Mouse (Mus musculus): ENCODE results near the gene Hap1. TPM values are rescaled to one million over a fixed set of nuclear protein-coding genes. Genes with fewer than 3 reads are reported as not detected.
A peak's percentile ranks its signal among the peaks of the same experiment; 100 is the strongest.
"Not testable (repeated sequence)": the region's sequence is repeated elsewhere in the genome, so short reads cannot be mapped to it uniquely, and the experiment has no call there.

Gene Hap1
- polyA plus RNA-seq, 1 experiment from 2014 or later, result 440 TPM

DNA sequence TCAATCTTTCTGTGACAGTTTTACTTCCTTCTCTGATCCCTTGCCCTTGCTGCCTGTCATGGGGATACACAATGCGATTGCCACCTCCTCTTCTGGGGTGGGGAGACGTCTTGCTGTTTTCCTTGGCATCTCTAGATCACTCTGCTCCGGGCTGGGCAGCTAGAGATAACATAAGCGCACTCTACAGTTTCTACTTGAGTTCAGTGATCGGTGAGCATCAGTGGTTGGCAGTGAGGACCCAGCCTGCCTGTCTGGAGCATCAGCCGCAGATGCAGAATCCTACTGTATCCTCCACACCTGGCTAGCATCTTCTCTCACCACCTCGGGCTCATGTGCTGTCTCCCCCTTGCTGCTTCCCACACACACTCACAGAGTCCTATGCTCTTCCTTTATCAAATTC lies 13.2 kb upstream of the Hap1 start:
- Histone ChIP-seq H3K4me1 (ENCODE audit: control insufficient read depth, insufficient read depth, low read length) (no peaks in the 10 kb centered on the region; the same call in 1 of the 2 replicates), H3K4me2 (ENCODE audit: low read length) (no peak overlapping the region), H3K9ac (ENCODE audit: low read depth, low read length) (no peak overlapping the region), H3K27ac (ENCODE audit: low read length) (no peak overlapping the region), H3K27me3 (ENCODE audit: control insufficient read depth, insufficient read depth, low read depth, low read length) (no peaks in the 10 kb centered on the region), H3K9me3 (replicated peaks; ENCODE audit: control insufficient read depth, low read length, poor library complexity, severe bottlenecking) (no peaks in the 10 kb centered on the region), H3K4me3 (ENCODE audit: low read depth, low read length) (no peak overlapping the region), H3K36me3 (ENCODE audit: control insufficient read depth, insufficient read depth, low read length) (peaks cover 32% of the 10 kb centered on the region)
- WGBS, result 91% methylated on average over 7 of the region's 7 CpGs
- no peak for ATAC-seq

DNA sequence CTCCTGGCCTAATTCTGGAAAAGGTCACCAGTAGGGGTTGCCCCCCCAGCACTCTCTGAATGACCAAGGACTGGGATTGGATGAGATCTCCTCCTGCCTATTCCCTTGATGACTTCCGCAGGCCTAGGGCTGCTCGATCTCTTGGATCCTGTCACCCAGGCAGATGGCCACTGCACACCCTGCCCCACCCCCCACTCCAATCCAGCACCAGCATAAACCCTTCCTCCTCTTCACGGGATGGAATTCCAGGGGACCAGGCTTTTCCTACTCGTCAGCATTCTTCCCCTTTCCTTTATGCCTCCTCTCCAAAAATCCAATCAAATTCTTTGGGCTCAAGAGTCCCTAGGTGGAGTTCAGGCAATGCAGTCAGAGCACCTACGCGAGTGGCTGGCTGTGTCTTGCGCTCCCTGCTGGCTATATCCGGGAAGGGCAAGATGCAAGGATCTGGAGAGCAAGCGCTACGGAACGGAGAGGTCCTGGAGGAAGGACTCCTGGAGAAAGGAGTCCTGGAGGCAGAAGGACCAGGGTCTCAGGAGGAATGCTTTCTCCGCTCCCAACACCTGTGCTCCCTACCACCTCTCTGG lies 7.1 kb upstream of the Hap1 start:
- no peaks in the 10 kb centered on the region for H3K9me3 ChIP-seq (replicated peaks; ENCODE audit: control insufficient read depth, low read length, poor library complexity, severe bottlenecking)
- 0 out of 2 replicates have a peak overlapping the region, but pooled peaks have one; percentile 35 for H3K27ac ChIP-seq (ENCODE audit: low read length)
- 0 out of 2 replicates have a peak, but pooled peaks cover 5% of the 10 kb centered on the region for H3K27me3 ChIP-seq (ENCODE audit: control insufficient read depth, insufficient read depth, low read depth, low read length)
- peaks cover 2% of the 10 kb centered on the region; the same call in 1 of the 2 replicates for H3K4me1 ChIP-seq (ENCODE audit: control insufficient read depth, insufficient read depth, low read length)
- 20% methylated on average over 12 of the region's 12 CpGs for WGBS
- no peak overlapping the region for H3K4me3 ChIP-seq (ENCODE audit: low read depth, low read length)
- no peak overlapping the region for H3K9ac ChIP-seq (ENCODE audit: low read depth, low read length)
- H3K36me3 ChIP-seq (ENCODE audit: control insufficient read depth, insufficient read depth, low read length), result no peaks in the 10 kb centered on the region
- no peak overlapping the region for H3K4me2 ChIP-seq (ENCODE audit: low read length)
- no peak; the same call in 1 of the 2 replicates for ATAC-seq

DNA sequence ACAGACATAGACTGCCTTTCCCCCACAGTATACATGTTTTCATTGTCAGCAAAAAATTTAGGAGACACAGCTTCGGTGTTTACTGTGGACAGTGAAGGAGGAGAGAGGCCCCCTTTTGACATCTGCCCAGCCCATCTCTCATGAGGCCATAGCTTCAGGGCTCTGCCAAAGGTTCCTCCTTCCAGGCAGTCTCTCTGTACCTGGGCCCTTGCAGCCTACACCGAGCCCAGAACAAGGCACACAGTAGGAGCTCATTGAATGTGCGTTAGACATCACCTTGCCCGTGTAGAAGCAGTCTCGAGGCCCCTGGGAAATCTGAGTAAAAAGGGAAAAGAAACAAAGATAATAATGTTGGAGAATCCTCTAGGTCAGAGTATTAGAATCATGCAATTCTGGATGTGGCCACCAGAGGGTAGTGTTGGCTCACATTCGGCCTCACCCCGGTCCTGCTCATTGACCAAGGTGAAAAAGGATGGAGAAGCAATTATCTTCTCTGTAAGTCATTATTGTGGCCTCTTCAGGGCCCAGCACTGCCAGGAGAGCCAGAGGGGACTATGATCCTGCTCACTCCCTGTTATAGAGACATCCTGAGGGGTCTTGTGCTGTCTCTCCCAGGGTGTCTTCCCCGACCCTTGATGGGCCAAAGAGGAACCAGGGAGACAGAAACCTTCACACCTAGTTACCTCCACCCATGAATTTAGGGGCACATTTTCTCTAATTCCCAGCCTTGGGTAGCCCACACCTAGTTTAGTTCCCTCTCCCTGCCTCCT lies 6.5 kb upstream of the Hap1 start:
- peak; percentile 46; the same call in 1 of the 2 replicates for ATAC-seq
- 0 out of 2 replicates have a peak, but pooled peaks cover 5% of the 10 kb centered on the region for H3K27me3 ChIP-seq (ENCODE audit: control insufficient read depth, insufficient read depth, low read depth, low read length)
- no peaks in the 10 kb centered on the region for H3K36me3 ChIP-seq (ENCODE audit: control insufficient read depth, insufficient read depth, low read length)
- 10% methylated on average over 8 of the region's 8 CpGs for WGBS
- H3K9ac ChIP-seq (ENCODE audit: low read depth, low read length), result peak overlapping the region; percentile 20; the same call in 1 of the 2 replicates
- peaks cover 2% of the 10 kb centered on the region; the same call in 1 of the 2 replicates for H3K4me1 ChIP-seq (ENCODE audit: control insufficient read depth, insufficient read depth, low read length)
- H3K9me3 ChIP-seq (replicated peaks; ENCODE audit: control insufficient read depth, low read length, poor library complexity, severe bottlenecking), result no peaks in the 10 kb centered on the region
- no peak overlapping the region for H3K4me3 ChIP-seq (ENCODE audit: low read depth, low read length)
- 0 out of 2 replicates have a peak overlapping the region, but pooled peaks have one; percentile 35 for H3K27ac ChIP-seq (ENCODE audit: low read length)
- no peak overlapping the region for H3K4me2 ChIP-seq (ENCODE audit: low read length)

DNA sequence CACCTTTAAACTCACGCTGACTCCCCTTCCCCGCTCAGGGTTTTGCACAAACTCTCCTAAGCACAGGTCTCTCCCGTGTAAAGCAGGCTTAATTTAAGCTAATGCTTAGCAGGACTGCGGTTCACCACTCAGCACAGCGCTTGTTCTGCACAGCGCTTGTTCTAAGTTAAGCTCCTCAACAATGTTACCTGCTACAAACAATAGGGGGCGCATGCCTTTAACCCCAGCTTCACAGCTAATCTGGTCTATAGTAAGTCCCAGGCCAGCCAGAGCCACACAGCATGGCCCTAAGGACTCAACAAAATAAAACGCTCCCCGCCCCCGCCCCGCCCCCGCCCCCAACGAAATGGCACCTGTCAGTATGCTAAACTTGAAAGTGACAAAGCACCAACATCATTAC lies 5.1 kb upstream of the Hap1 start:
- H3K36me3 ChIP-seq (ENCODE audit: control insufficient read depth, insufficient read depth, low read length); H3K9ac ChIP-seq (ENCODE audit: low read depth, low read length); H3K9me3 ChIP-seq (replicated peaks; ENCODE audit: control insufficient read depth, low read length, poor library complexity, severe bottlenecking); H3K4me2 ChIP-seq (ENCODE audit: low read length); ATAC-seq; H3K4me3 ChIP-seq (ENCODE audit: low read depth, low read length); H3K27ac ChIP-seq (ENCODE audit: low read length); H3K4me1 ChIP-seq (ENCODE audit: control insufficient read depth, insufficient read depth, low read length); H3K27me3 ChIP-seq (ENCODE audit: control insufficient read depth, insufficient read depth, low read depth, low read length): not testable (repeated sequence)
- no CpG with 5 or more reads among the region's 13 CpGs for WGBS

DNA sequence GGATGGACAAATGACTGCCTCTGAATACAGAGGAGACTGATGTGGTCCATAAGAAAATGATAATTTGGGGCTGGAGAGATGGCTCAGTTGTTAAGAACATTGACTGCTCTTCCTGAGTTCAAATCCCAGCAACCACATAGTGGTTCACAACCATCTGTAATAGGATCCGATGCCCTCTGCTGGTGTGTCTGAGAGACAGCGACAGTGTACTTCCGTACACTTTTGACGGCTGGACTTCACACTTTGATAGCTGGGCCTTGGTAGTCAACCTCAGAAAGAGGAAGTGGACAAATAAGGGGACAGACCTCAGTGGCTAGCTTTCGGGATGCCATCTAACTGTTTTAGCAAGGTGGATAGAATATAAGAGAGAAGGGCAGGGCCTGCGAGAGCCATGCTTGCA lies 4.2 kb upstream of the Hap1 start:
- Histone ChIP-seq H3K4me2 (ENCODE audit: low read length) (no peak overlapping the region), H3K9me3 (replicated peaks; ENCODE audit: control insufficient read depth, low read length, poor library complexity, severe bottlenecking) (no peaks in the 10 kb centered on the region), H3K4me3 (ENCODE audit: low read depth, low read length) (no peak overlapping the region), H3K9ac (ENCODE audit: low read depth, low read length) (no peak overlapping the region), H3K4me1 (ENCODE audit: control insufficient read depth, insufficient read depth, low read length) (peaks cover 7% of the 10 kb centered on the region; the same call in 1 of the 2 replicates), H3K27ac (ENCODE audit: low read length) (no peak overlapping the region), H3K27me3 (ENCODE audit: control insufficient read depth, insufficient read depth, low read depth, low read length) (0 out of 2 replicates have a peak, but pooled peaks cover 5% of the 10 kb centered on the region), H3K36me3 (ENCODE audit: control insufficient read depth, insufficient read depth, low read length) (no peaks in the 10 kb centered on the region)
- 83% methylated on average over 6 of the region's 6 CpGs for WGBS
- ATAC-seq, result no peak

DNA sequence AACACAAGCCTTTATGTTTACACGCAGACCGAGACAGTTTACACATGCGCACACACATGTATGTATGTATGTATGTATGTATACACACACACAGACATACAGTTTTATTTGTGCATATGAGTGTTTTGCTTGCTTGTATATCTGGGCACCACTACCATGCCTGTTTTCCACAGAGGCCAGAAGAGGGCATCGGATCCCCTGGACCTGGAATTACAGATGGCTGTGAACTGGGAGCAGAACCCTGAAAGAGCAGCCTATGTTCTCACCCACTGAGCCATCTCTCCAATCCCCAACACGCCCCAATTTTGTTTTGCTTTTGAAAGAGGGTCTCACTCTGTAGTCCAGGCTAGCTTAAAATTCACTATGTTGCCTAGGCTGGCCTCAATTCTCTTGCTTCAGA lies 1.5 kb upstream of the Hap1 start:
- H3K4me2 ChIP-seq (ENCODE audit: low read length), result peak overlapping the region; percentile 87; the same call in 1 of the 2 replicates
- H3K4me3 ChIP-seq (ENCODE audit: low read depth, low read length), result no peak overlapping the region
- no peak overlapping the region for H3K27ac ChIP-seq (ENCODE audit: low read length)
- no peak for ATAC-seq
- H3K9me3 ChIP-seq (replicated peaks; ENCODE audit: control insufficient read depth, low read length, poor library complexity, severe bottlenecking), result no peaks in the 10 kb centered on the region
- peaks cover 21% of the 10 kb centered on the region for H3K4me1 ChIP-seq (ENCODE audit: control insufficient read depth, insufficient read depth, low read length)
- 0 out of 2 replicates have a peak, but pooled peaks cover 5% of the 10 kb centered on the region for H3K27me3 ChIP-seq (ENCODE audit: control insufficient read depth, insufficient read depth, low read depth, low read length)
- WGBS, result 52% methylated on average over 5 of the region's 5 CpGs
- H3K9ac ChIP-seq (ENCODE audit: low read depth, low read length), result no peak overlapping the region
- H3K36me3 ChIP-seq (ENCODE audit: control insufficient read depth, insufficient read depth, low read length), result no peaks in the 10 kb centered on the region; the same call in 1 of the 2 replicates

DNA sequence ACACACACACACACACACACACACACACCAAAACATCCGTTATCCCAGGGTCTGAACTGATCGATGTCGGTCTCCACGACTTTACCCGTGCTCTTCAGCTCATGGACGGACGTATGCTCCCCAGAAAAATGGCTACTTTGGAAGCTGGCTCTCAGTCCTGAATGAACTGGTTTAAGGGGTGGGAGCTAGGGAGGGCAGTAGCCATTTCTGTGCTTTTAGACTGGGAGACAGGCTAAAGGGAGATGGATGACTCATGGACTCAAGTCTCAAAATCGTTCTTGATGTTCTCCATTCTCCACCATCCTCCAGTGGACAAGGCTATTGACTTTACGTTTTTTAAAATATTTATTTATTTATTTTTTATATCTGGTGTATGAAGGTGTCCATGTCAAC lies 887 bp upstream of the Hap1 start:
- ATAC-seq, result no peak
- Histone ChIP-seq H3K27me3 (ENCODE audit: control insufficient read depth, insufficient read depth, low read depth, low read length) (0 out of 2 replicates have a peak, but pooled peaks cover 5% of the 10 kb centered on the region), H3K4me2 (ENCODE audit: low read length) (peak overlapping the region; percentile 87), H3K9ac (ENCODE audit: low read depth, low read length) (peak overlapping the region; percentile 82), H3K36me3 (ENCODE audit: control insufficient read depth, insufficient read depth, low read length) (no peaks in the 10 kb centered on the region; the same call in 1 of the 2 replicates), H3K4me1 (ENCODE audit: control insufficient read depth, insufficient read depth, low read length) (peaks cover 24% of the 10 kb centered on the region), H3K9me3 (replicated peaks; ENCODE audit: control insufficient read depth, low read length, poor library complexity, severe bottlenecking) (no peaks in the 10 kb centered on the region), H3K4me3 (ENCODE audit: low read depth, low read length) (peak overlapping the region; percentile 85), H3K27ac (ENCODE audit: low read length) (peak overlapping the region; percentile 91)
- 14% methylated on average over 9 of the region's 9 CpGs for WGBS

DNA sequence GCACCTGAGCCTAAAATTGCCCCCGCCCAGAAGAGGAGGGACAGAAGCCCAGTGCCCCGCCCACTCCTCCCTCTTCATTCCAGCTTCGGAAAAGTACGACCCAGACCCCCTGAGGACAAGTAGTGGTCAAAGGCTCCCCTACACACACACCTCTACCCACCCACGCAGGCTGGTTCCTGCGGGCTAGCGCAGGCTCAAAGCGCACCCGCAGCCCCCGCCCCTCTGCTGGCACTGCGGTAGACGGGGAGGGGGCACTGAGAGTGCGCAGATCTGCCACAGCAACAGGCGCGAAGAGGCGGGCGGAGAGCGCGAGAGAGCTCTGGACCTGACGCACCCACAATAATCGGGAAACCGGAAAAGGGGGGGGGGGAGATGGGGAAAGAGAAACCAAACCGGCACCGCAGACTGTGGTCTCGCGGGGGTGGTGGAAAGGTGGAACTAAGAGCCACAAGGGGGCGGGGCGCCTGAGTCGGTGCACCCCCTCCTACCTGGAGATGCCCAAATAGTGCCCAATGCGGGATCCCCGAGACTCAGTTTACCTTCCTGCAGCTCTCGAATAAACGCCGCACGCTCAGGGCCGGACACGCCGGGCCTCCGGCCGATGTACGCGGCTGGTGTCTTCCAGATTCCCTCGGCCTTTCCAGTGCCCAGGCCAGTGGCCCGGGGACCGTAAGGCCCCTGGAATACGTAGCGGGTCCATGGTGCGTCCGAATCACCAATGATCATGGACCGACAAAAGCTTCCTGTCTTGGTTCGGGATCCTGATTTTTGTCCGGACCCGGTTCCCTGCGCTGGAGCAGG lies 577 bp downstream of the Hap1 start:
- Histone ChIP-seq H3K27ac (ENCODE audit: low read length) (peak overlapping the region; percentile 91), H3K9me3 (replicated peaks; ENCODE audit: control insufficient read depth, low read length, poor library complexity, severe bottlenecking) (no peaks in the 10 kb centered on the region), H3K4me1 (ENCODE audit: control insufficient read depth, insufficient read depth, low read length) (peaks cover 25% of the 10 kb centered on the region), H3K9ac (ENCODE audit: low read depth, low read length) (peak overlapping the region; percentile 82), H3K4me3 (ENCODE audit: low read depth, low read length) (peak overlapping the region; percentile 85), H3K27me3 (ENCODE audit: control insufficient read depth, insufficient read depth, low read depth, low read length) (0 out of 2 replicates have a peak, but pooled peaks cover 5% of the 10 kb centered on the region), H3K4me2 (ENCODE audit: low read length) (peak overlapping the region; percentile 87), H3K36me3 (ENCODE audit: control insufficient read depth, insufficient read depth, low read length) (no peaks in the 10 kb centered on the region; the same call in 1 of the 2 replicates)
- peak; percentile 46 for ATAC-seq
- under 1% methylated on average over 47 of the region's 54 CpGs for WGBS

Measured in midbrain, embryonic 16.5 days (tissue).